Mouse (Mus musculus): Measurements from ENCODE around the gene Btbd35f10.
"Not testable (repeated sequence)": the region's sequence is repeated elsewhere in the genome, so short reads cannot be mapped to it uniquely, and the experiment has no call there.

Gene Btbd35f10

DNA sequence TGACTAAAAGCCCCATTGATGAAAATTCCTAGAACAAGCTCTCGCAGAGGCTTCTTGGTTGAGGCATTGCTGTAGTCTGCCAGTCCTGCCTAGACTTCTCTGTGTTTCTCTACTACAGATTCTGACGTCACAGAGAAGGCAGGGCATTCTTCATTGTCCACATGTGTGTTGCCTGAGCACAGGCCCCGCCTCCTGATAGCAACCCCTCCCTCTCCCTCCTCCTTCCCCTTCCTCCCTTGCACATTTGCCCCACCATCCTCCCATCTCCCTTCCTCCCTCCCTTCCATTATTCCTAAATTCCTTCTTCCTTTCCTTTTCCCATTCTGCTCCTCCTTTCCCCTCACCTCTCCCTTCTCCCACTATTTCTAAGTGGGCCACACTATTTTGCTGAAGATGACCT is at the start of gene Btbd35f10:
Btbd35f10 (minus strand) TSS at position 101 of the 400 bp plus-strand sequence.
- not testable (repeated sequence) for DNase-seq (ENCODE audit: low read depth, low spot score)

Data from brain, adult 2 months (tissue).